In genomic region chr9:116327080-116327479, GRCm38 (mm10) we compare ENCODE assay signal across 29 mouse cellular contexts.
"Had no signal": no experiment of that assay in that cellular context is flagged by ENCODE, and none has a peak within 500 bp of the region (broad histone marks: within the 10 kb centered on the region; RNA-seq: fewer than 3 reads in every experiment).

No protein-coding gene starts in this region.

- H3K27ac ChIP-seq: heart, embryonic 13.5 days; heart, embryonic 15.5 days; hindbrain, embryonic 12.5 days; hindbrain, embryonic 13.5 days; hindbrain, embryonic 14.5 days; hindbrain, postnatal 0 days; intestine, embryonic 15.5 days had no signal

- H3K27me3 ChIP-seq: heart, embryonic 12.5 days; heart, embryonic 13.5 days; heart, embryonic 15.5 days; hindbrain, embryonic 12.5 days; hindbrain, embryonic 13.5 days; hindbrain, embryonic 15.5 days; intestine, embryonic 15.5 days; kidney, embryonic 15.5 days had no signal

- H3K36me3 ChIP-seq: heart, embryonic 12.5 days; heart, embryonic 13.5 days; heart, embryonic 15.5 days; hindbrain, embryonic 10.5 days; hindbrain, embryonic 12.5 days; hindbrain, embryonic 13.5 days; hindbrain, embryonic 15.5 days; intestine, embryonic 15.5 days; kidney, embryonic 15.5 days had no signal

- H3K9me3 ChIP-seq: heart, embryonic 12.5 days; heart, embryonic 13.5 days; heart, embryonic 15.5 days; hindbrain, embryonic 10.5 days; hindbrain, embryonic 12.5 days; hindbrain, embryonic 13.5 days; hindbrain, embryonic 15.5 days; intestine, embryonic 15.5 days; kidney, embryonic 15.5 days had no signal

- DNase-seq: heart, postnatal 10 days; heart, postnatal 14 days; heart, postnatal 36 days; heart, postnatal 4 days; kidney, adult 11 months; kidney, adult 18-20 months; kidney, adult 2 months; kidney, adult 8-10 months; kidney, adult 9 months; kidney, postnatal 10 days; kidney, postnatal 14 days; kidney, postnatal 25 days; kidney, postnatal 36 days; kidney, postnatal 4 days; layer of hippocampus, adult 9-11 months; layer of hippocampus, postnatal 36 days had no signal

- H3K9ac ChIP-seq: heart, embryonic 12.5 days; heart, embryonic 13.5 days; heart, embryonic 15.5 days; hindbrain, embryonic 12.5 days; hindbrain, embryonic 13.5 days; hindbrain, embryonic 14.5 days; hindbrain, embryonic 15.5 days; intestine, embryonic 15.5 days; kidney, embryonic 15.5 days had no signal

- H3K4me3 ChIP-seq: heart, embryonic 12.5 days; heart, embryonic 13.5 days; heart, embryonic 15.5 days; hindbrain, embryonic 10.5 days; hindbrain, embryonic 12.5 days; hindbrain, embryonic 13.5 days; hindbrain, embryonic 15.5 days; intestine, embryonic 15.5 days; kidney, embryonic 15.5 days; left cerebral cortex, adult 2 months had no signal

- H3K4me2 ChIP-seq: heart, embryonic 11.5 days; heart, embryonic 12.5 days; heart, embryonic 13.5 days; heart, embryonic 15.5 days; hindbrain, embryonic 12.5 days; hindbrain, embryonic 13.5 days; hindbrain, embryonic 14.5 days; hindbrain, embryonic 15.5 days; intestine, embryonic 15.5 days; kidney, embryonic 15.5 days had no signal

- H3K4me1 ChIP-seq: intestine, embryonic 15.5 days had no signal
